Mouse (Mus musculus): ENCODE results near the gene Fan1. TPM values are rescaled to one million over a fixed set of nuclear protein-coding genes. Genes with fewer than 3 reads are reported as not detected.

The Fan1 gene
- polyA plus RNA-seq, 1 experiment from 2014 or later, result 6.1 TPM

GRCm38 (mm10) chr7:64347813-64348212 is 26.1 kb downstream of the Fan1 start:
- H3K9ac ChIP-seq (replicated peaks; ENCODE audit: low read length), result no peak overlapping the region
- H3K4me2 ChIP-seq (replicated peaks; ENCODE audit: low read depth, low read length), result no peak overlapping the region
- no peak for ATAC-seq (ENCODE audit: low FRiP score, low TSS enrichment)
- H3K9me3 ChIP-seq (ENCODE audit: low read length), result no peaks in the 10 kb centered on the region
- no peak overlapping the region for H3K27ac ChIP-seq (ENCODE audit: low read length)
- no peaks in the 10 kb centered on the region for H3K27me3 ChIP-seq (ENCODE audit: insufficient read depth, low read length)
- H3K4me1 ChIP-seq (ENCODE audit: insufficient read depth, low read length), result no peaks in the 10 kb centered on the region
- no peak overlapping the region for H3K4me3 ChIP-seq (ENCODE audit: low read length)
- peaks cover 37% of the 10 kb centered on the region for H3K36me3 ChIP-seq (ENCODE audit: insufficient read depth, low read length)
- 85% methylated on average over 1 of the region's 1 CpGs for WGBS

- WGBS, result 92% methylated on average over 1 of the region's 1 CpGs
- Histone ChIP-seq H3K4me2 (replicated peaks; ENCODE audit: low read depth, low read length) (no peak overlapping the region), H3K9me3 (ENCODE audit: low read length) (no peaks in the 10 kb centered on the region), H3K4me1 (ENCODE audit: insufficient read depth, low read length) (no peaks in the 10 kb centered on the region), H3K9ac (replicated peaks; ENCODE audit: low read length) (no peak overlapping the region), H3K27ac (ENCODE audit: low read length) (no peak overlapping the region), H3K27me3 (ENCODE audit: insufficient read depth, low read length) (no peaks in the 10 kb centered on the region), H3K4me3 (ENCODE audit: low read length) (no peak overlapping the region), H3K36me3 (ENCODE audit: insufficient read depth, low read length) (peaks cover 29% of the 10 kb centered on the region)
- no peak for ATAC-seq (ENCODE audit: low FRiP score, low TSS enrichment)
These were observed 41.2 kb downstream of the Fan1 start for GRCm38 (mm10) chr7:64332686-64333085.

GRCm38 (mm10) chr7:64331309-64331708 is 42.6 kb downstream of the Fan1 start:
- no peak for ATAC-seq (ENCODE audit: low FRiP score, low TSS enrichment)
- H3K4me3 ChIP-seq (ENCODE audit: low read length), result no peak overlapping the region
- no peaks in the 10 kb centered on the region for H3K4me1 ChIP-seq (ENCODE audit: insufficient read depth, low read length)
- no peak overlapping the region for H3K27ac ChIP-seq (ENCODE audit: low read length)
- H3K9ac ChIP-seq (replicated peaks; ENCODE audit: low read length), result no peak overlapping the region
- H3K4me2 ChIP-seq (replicated peaks; ENCODE audit: low read depth, low read length), result no peak overlapping the region
- H3K9me3 ChIP-seq (ENCODE audit: low read length), result no peaks in the 10 kb centered on the region
- 90% methylated on average over 3 of the region's 3 CpGs for WGBS
- peaks cover 20% of the 10 kb centered on the region for H3K36me3 ChIP-seq (ENCODE audit: insufficient read depth, low read length)
- no peaks in the 10 kb centered on the region for H3K27me3 ChIP-seq (ENCODE audit: insufficient read depth, low read length)

- no peak overlapping the region for H3K4me2 ChIP-seq (replicated peaks; ENCODE audit: low read depth, low read length)
- no peaks in the 10 kb centered on the region for H3K9me3 ChIP-seq (ENCODE audit: low read length)
- H3K4me3 ChIP-seq (ENCODE audit: low read length), result no peak overlapping the region
- H3K36me3 ChIP-seq (ENCODE audit: insufficient read depth, low read length), result peaks cover 10% of the 10 kb centered on the region
- H3K9ac ChIP-seq (replicated peaks; ENCODE audit: low read length), result no peak overlapping the region
- no peak overlapping the region for H3K27ac ChIP-seq (ENCODE audit: low read length)
- 86% methylated on average over 4 of the region's 4 CpGs for WGBS
- no peaks in the 10 kb centered on the region for H3K27me3 ChIP-seq (ENCODE audit: insufficient read depth, low read length)
- no peak for ATAC-seq (ENCODE audit: low FRiP score, low TSS enrichment)
- no peaks in the 10 kb centered on the region for H3K4me1 ChIP-seq (ENCODE audit: insufficient read depth, low read length)
These were observed 46.4 kb downstream of the Fan1 start for GRCm38 (mm10) chr7:64327486-64327885.

- Histone ChIP-seq H3K4me1 (ENCODE audit: insufficient read depth, low read length) (no peaks in the 10 kb centered on the region), H3K27ac (ENCODE audit: low read length) (no peak overlapping the region), H3K4me3 (ENCODE audit: low read length) (no peak overlapping the region), H3K36me3 (ENCODE audit: insufficient read depth, low read length) (peaks cover 12% of the 10 kb centered on the region), H3K9me3 (ENCODE audit: low read length) (no peaks in the 10 kb centered on the region), H3K9ac (replicated peaks; ENCODE audit: low read length) (no peak overlapping the region), H3K27me3 (ENCODE audit: insufficient read depth, low read length) (no peaks in the 10 kb centered on the region), H3K4me2 (replicated peaks; ENCODE audit: low read depth, low read length) (no peak overlapping the region)
- 30% methylated on average over 1 of the region's 1 CpGs for WGBS
- ATAC-seq (ENCODE audit: low FRiP score, low TSS enrichment), result peak; percentile 65; the same call in 1 of the 2 replicates
These were observed 47.0 kb downstream of the Fan1 start for GRCm38 (mm10) chr7:64326892-64327291.

GRCm38 (mm10) chr7:64321658-64322057 is 52.2 kb downstream of the Fan1 start:
- no peak for ATAC-seq (ENCODE audit: low FRiP score, low TSS enrichment)
- no peaks in the 10 kb centered on the region for H3K4me1 ChIP-seq (ENCODE audit: insufficient read depth, low read length)
- no peak overlapping the region for H3K4me2 ChIP-seq (replicated peaks; ENCODE audit: low read depth, low read length)
- H3K4me3 ChIP-seq (ENCODE audit: low read length), result no peak overlapping the region
- no peak overlapping the region for H3K9ac ChIP-seq (replicated peaks; ENCODE audit: low read length)
- no peaks in the 10 kb centered on the region for H3K27me3 ChIP-seq (ENCODE audit: insufficient read depth, low read length)
- 93% methylated on average over 4 of the region's 4 CpGs for whole genome bisulfite sequencing
- H3K36me3 ChIP-seq (ENCODE audit: insufficient read depth, low read length), result peaks cover 28% of the 10 kb centered on the region
- H3K27ac ChIP-seq (ENCODE audit: low read length), result no peak overlapping the region
- H3K9me3 ChIP-seq (ENCODE audit: low read length), result no peaks in the 10 kb centered on the region

GRCm38 (mm10) chr7:64321125-64321524 is 52.8 kb downstream of the Fan1 start:
- no peak overlapping the region for H3K9ac ChIP-seq (replicated peaks; ENCODE audit: low read length)
- no peaks in the 10 kb centered on the region for H3K27me3 ChIP-seq (ENCODE audit: insufficient read depth, low read length)
- no peaks in the 10 kb centered on the region for H3K9me3 ChIP-seq (ENCODE audit: low read length)
- no peaks in the 10 kb centered on the region for H3K4me1 ChIP-seq (ENCODE audit: insufficient read depth, low read length)
- no peak overlapping the region for H3K27ac ChIP-seq (ENCODE audit: low read length)
- H3K4me2 ChIP-seq (replicated peaks; ENCODE audit: low read depth, low read length), result no peak overlapping the region
- 94% methylated on average over 5 of the region's 5 CpGs for WGBS
- ATAC-seq (ENCODE audit: low FRiP score, low TSS enrichment), result no peak
- H3K4me3 ChIP-seq (ENCODE audit: low read length), result no peak overlapping the region
- H3K36me3 ChIP-seq (ENCODE audit: insufficient read depth, low read length), result peaks cover 34% of the 10 kb centered on the region

GRCm38 (mm10) chr7:64312811-64313210 is 61.1 kb downstream of the Fan1 start:
- no peak for ATAC-seq (ENCODE audit: low FRiP score, low TSS enrichment)
- H3K9ac ChIP-seq (replicated peaks; ENCODE audit: low read length), result no peak overlapping the region
- 78% methylated on average over 7 of the region's 7 CpGs for WGBS
- no peak overlapping the region for H3K27ac ChIP-seq (ENCODE audit: low read length)
- H3K4me1 ChIP-seq (ENCODE audit: insufficient read depth, low read length), result no peaks in the 10 kb centered on the region
- H3K36me3 ChIP-seq (ENCODE audit: insufficient read depth, low read length), result peaks cover 21% of the 10 kb centered on the region
- H3K4me3 ChIP-seq (ENCODE audit: low read length), result no peak overlapping the region
- H3K4me2 ChIP-seq (replicated peaks; ENCODE audit: low read depth, low read length), result no peak overlapping the region
- H3K9me3 ChIP-seq (ENCODE audit: low read length), result no peaks in the 10 kb centered on the region
- H3K27me3 ChIP-seq (ENCODE audit: insufficient read depth, low read length), result no peaks in the 10 kb centered on the region

GRCm38 (mm10) chr7:64310756-64311155 is 63.1 kb downstream of the Fan1 start:
- no peaks in the 10 kb centered on the region for H3K4me1 ChIP-seq (ENCODE audit: insufficient read depth, low read length)
- no peaks in the 10 kb centered on the region for H3K9me3 ChIP-seq (ENCODE audit: low read length)
- no peak overlapping the region for H3K4me3 ChIP-seq (ENCODE audit: low read length)
- no peak overlapping the region for H3K9ac ChIP-seq (replicated peaks; ENCODE audit: low read length)
- WGBS, result 61% methylated on average over 2 of the region's 2 CpGs
- H3K27ac ChIP-seq (ENCODE audit: low read length), result no peak overlapping the region
- H3K27me3 ChIP-seq (ENCODE audit: insufficient read depth, low read length), result no peaks in the 10 kb centered on the region
- ATAC-seq (ENCODE audit: low FRiP score, low TSS enrichment), result no peak
- no peak overlapping the region for H3K4me2 ChIP-seq (replicated peaks; ENCODE audit: low read depth, low read length)
- peaks cover 9% of the 10 kb centered on the region for H3K36me3 ChIP-seq (ENCODE audit: insufficient read depth, low read length)

GRCm38 (mm10) chr7:64310241-64310640 is 63.7 kb downstream of the Fan1 start:
- no peaks in the 10 kb centered on the region for H3K27me3 ChIP-seq (ENCODE audit: insufficient read depth, low read length)
- no peaks in the 10 kb centered on the region for H3K9me3 ChIP-seq (ENCODE audit: low read length)
- no peak for ATAC-seq (ENCODE audit: low FRiP score, low TSS enrichment)
- peaks cover 7% of the 10 kb centered on the region for H3K36me3 ChIP-seq (ENCODE audit: insufficient read depth, low read length)
- no peak overlapping the region for H3K27ac ChIP-seq (ENCODE audit: low read length)
- no peaks in the 10 kb centered on the region for H3K4me1 ChIP-seq (ENCODE audit: insufficient read depth, low read length)
- H3K9ac ChIP-seq (replicated peaks; ENCODE audit: low read length), result no peak overlapping the region
- no peak overlapping the region for H3K4me2 ChIP-seq (replicated peaks; ENCODE audit: low read depth, low read length)
- no peak overlapping the region for H3K4me3 ChIP-seq (ENCODE audit: low read length)
- 91% methylated on average over 7 of the region's 7 CpGs for WGBS

Measured in kidney, embryonic 16.5 days (tissue).